Mouse (Mus musculus) liver, embryonic 15.5 days (tissue): ENCODE measurements around the gene Slc25a41. TPM values are rescaled to one million over a fixed set of nuclear protein-coding genes. Genes with fewer than 3 reads are reported as not detected.

ENCODE experiments used
- ATAC-seq: fragments of 200-750 bp; cut with Nextera tagmentation; 2 replicates; pipeline ENCODE4 v1.8.0; 2017; ENCODE audit warnings: moderate number of reproducible peaks, mild to moderate bottlenecking, moderate library complexity; ENCODE audit not compliant: insufficient read depth
- H3K27ac ChIP-seq: fragments of 300-500 bp; sonication (generic); replicated peaks from 2 replicates; pipeline ENCODE4 v1.5.1; 2015; ENCODE audit warnings: mild to moderate bottlenecking, inconsistent platforms
- H3K27me3 ChIP-seq: fragments of 300-500 bp; sonication (generic); 2 replicates; pipeline ENCODE4 v1.6.1; 2015; ENCODE audit warnings: mild to moderate bottlenecking, inconsistent platforms
- H3K36me3 ChIP-seq: fragments of 300-500 bp; sonication (generic); replicated peaks from 2 replicates; pipeline ENCODE4 v1.6.1; 2015; ENCODE audit warnings: moderate library complexity, mild to moderate bottlenecking, inconsistent platforms
- H3K4me1 ChIP-seq: fragments of 300-500 bp; sonication (generic); replicated peaks from 2 replicates; pipeline ENCODE4 v1.6.1; 2015; ENCODE audit warnings: inconsistent platforms
- H3K4me2 ChIP-seq: fragments of 300-500 bp; sonication (generic); 2 replicates; pipeline ENCODE4 v1.6.1; 2015; ENCODE audit warnings: moderate library complexity, mild to moderate bottlenecking, inconsistent platforms
- H3K4me3 ChIP-seq: fragments of 300-500 bp; sonication (generic); replicated peaks from 2 replicates; pipeline ENCODE4 v1.5.1; 2015; ENCODE audit warnings: mild to moderate bottlenecking, inconsistent platforms
- H3K9ac ChIP-seq: fragments of 300-500 bp; sonication (generic); 2 replicates; pipeline ENCODE4 v1.6.1; 2015; ENCODE audit warnings: moderate library complexity, mild to moderate bottlenecking, inconsistent platforms
- H3K9me3 ChIP-seq: fragments of 300-500 bp; sonication (generic); replicated peaks from 2 replicates; pipeline ENCODE4 v1.6.1; 2016; ENCODE audit warnings: inconsistent platforms
- WGBS: fragments of 180-500 bp; shearing (Covaris S2); methylation state at CpG from one replicate; pipeline ENCODE4 v1.1.7; 2015; ENCODE audit warnings: mixed read lengths; ENCODE audit not compliant: insufficient replicate concordance; 5-methylcytosine and 5-hydroxymethylcytosine counted together
- polyA plus RNA-seq: library from polyadenylated mRNA; unstranded; fragments of >200 nt; fragmentation: Nextera tagmentation; extraction: Ambion mirVana; gene quantifications from 2 replicates; pipeline ENCODE4 v1.2.1, GENCODE M21; 2015

Gene Slc25a41
- polyA plus RNA-seq: not detected in 2 replicates

DNA sequence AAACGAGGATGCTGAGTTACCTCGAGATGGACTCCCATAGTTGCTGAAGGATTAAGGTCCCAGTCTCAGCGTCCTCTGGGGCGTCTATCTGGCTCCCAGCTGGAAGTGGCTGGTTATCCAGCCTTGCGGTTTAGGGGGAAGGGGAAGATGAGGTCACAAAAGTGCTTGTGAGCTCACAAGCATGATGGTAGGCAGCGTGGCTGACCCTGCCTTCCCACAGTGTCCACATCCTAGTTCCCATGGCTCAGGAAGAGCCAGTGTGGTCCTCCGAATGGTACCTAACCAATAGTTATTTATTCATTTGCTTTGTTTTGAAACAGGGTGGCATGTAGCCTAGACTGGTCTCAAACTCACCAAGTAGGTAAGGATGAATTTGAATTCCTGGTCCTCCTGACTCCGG is at the start of gene Slc25a41:
Slc25a41 (minus strand) TSS at position 101 of the 400 bp plus-strand sequence.
- no peaks in the 10 kb centered on the region for H3K4me1 ChIP-seq
- H3K9me3 ChIP-seq: no peaks in the 10 kb centered on the region
- H3K27me3 ChIP-seq: peaks cover 24% of the 10 kb centered on the region
- WGBS: 59% methylated on average over 8 of the region's 8 CpGs
- no peak within 1 kb of the TSS for H3K27ac ChIP-seq
- H3K9ac ChIP-seq: no peak within 1 kb of the TSS
- ATAC-seq: no peak
- H3K4me2 ChIP-seq: no peak within 1 kb of the TSS
- H3K4me3 ChIP-seq: no peak within 1 kb of the TSS
- 0 out of 2 replicates have a peak, but pooled peaks cover 3% of the 10 kb centered on the region for H3K36me3 ChIP-seq

DNA sequence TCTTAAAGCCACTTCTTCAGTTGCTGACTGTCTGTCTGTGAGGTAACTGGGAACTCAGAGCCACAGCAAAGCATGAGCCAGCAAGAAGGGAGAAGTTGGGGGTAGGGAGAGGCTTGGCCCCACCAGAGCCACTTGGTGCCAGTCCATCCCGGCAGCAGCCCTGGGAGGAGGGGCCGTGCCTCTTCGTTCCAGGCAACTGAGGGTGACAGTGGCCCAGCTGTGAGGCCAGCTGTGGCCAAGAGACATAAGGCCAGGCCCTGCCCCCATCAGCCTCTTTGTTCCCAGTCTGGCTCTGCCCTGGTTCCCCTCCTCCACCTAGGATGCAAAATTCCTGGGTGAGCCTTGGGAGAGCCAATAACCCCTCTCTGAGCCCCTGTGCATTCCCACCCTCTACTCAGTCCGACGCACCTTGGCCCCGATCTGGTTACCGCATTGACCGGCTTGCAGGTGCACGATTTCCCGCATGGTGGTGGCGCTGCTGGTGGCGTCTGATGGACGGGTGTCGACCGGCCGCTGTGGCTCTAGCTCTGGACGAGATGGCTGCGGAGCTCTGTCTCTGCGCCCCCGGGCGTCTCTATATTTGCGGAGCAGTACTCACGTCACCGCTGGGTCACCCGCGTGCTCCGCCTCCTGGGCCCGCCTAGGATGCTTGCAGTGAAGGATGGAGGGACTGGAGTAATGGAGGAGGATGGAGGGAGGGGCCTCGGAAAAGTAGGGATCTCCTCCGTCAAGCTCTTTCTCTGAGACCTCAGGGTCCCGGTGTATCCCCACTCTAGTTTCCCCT is 45.8 kb upstream of the Slc25a41 start, which contains the start of gene Tubb4a:
Tubb4a (minus strand) TSS at position 734 of the 784 bp plus-strand sequence.
- Histone ChIP-seq H3K4me1 (peaks cover 5% of the 10 kb centered on the region; the same call in 1 of the 2 replicates), H3K9me3 (no peaks in the 10 kb centered on the region), H3K4me3 (0 out of 2 replicates have a peak within 1 kb of the TSS, but pooled peaks have one; percentile 7), H3K27me3 (peaks cover 30% of the 10 kb centered on the region), H3K27ac (no peak within 1 kb of the TSS), H3K4me2 (peak within 1 kb of the TSS; percentile 30; the same call in 1 of the 2 replicates), H3K9ac (no peak within 1 kb of the TSS), H3K36me3 (no peaks in the 10 kb centered on the region)
- ATAC-seq: no peak
- 5% methylated on average over 31 of the region's 31 CpGs for WGBS

DNA sequence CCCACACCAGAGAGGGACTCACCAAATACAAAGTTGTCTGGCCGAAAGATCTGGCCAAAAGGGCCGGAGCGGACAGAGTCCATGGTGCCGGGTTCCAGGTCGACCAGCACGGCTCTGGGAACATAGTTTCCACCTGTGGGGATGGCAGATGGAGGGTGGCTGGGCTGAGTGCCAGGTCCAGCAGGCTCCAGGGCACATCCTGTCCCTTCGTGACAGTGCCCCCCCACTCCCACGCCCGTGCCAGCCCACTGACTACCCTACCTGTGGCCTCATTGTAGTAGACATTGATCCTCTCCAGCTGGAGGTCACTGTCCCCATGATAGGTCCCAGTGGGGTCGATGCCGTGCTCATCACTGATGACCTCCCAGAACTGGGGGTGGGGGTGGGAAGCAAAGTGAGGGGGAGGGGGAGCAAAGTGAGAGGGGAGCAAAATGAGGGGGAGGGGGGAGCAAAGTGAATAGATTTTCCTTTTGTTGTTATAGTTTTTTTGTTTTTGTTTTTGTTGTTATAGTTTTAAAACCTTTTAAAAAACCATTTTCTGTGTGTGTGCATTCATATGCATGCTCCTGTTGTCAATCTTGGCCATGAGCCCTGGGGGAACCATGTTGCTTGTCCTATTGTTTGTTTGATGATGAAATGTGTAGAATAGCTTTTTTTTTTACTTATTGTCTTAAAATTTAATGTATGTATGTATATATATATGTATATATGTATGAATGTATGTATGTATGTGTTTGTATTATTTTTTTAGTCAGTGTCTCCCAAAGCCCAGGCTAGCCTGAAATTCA is 44.7 kb upstream of the Slc25a41 start:
- no peaks in the 10 kb centered on the region for H3K9me3 ChIP-seq
- no peaks in the 10 kb centered on the region for H3K36me3 ChIP-seq
- H3K4me1 ChIP-seq: peaks cover 5% of the 10 kb centered on the region; the same call in 1 of the 2 replicates
- H3K27ac ChIP-seq: no peak overlapping the region
- peaks cover 30% of the 10 kb centered on the region for H3K27me3 ChIP-seq
- WGBS: 67% methylated on average over 11 of the region's 11 CpGs
- no peak for ATAC-seq
- no peak overlapping the region for H3K4me2 ChIP-seq
- no peak overlapping the region for H3K4me3 ChIP-seq
- H3K9ac ChIP-seq: no peak overlapping the region

DNA sequence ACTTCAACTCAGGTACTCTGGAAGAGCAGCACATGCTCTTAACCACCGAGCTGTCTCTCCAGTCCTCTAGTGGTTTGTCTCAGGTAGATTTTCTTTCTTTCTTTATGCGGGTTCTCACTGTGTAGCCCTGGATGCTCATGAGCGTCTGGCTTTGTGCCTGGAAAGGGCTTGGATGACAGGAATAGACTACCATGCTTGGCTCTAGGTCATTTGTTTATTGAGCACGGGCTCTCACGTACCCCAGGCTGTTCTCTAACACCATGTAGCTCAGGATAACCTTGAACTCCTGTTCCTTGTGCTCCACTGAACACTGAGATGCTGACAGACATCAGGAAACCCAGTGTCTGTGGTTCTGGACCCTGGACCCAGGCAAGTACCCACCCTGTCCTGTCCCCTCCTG is 41.0 kb upstream of the Slc25a41 start:
- no peak for ATAC-seq

DNA sequence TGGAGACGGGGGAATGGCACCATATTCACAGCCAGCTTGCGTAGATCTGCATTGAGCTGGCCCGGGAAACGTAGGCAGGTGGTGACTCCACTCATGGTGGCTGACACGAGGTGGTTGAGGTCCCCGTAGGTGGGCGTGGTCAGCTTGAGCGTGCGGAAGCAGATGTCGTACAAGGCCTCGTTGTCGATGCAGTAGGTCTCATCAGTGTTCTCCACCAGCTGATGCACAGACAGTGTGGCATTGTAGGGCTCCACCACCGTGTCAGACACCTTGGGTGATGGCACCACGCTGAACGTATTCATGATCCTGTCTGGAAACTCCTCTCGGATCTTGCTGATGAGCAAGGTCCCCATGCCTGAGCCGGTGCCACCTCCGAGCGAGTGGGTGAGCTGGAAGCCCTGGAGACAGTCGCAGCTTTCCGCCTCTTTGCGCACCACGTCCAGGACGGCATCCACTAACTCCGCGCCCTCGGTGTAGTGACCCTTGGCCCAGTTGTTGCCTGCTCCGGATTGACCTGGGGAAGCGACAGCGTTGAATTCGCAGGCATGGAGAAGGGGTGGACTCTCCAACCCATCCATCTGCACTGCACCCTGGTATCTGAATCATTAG is 39.9 kb upstream of the Slc25a41 start:
- H3K27me3 ChIP-seq: peaks cover 4% of the 10 kb centered on the region; the same call in 1 of the 2 replicates
- no peak overlapping the region for H3K4me3 ChIP-seq
- no peak overlapping the region for H3K27ac ChIP-seq
- 81% methylated on average over 31 of the region's 31 CpGs for WGBS
- no peak overlapping the region for H3K4me2 ChIP-seq
- no peak for ATAC-seq
- peaks cover 2% of the 10 kb centered on the region; the same call in 1 of the 2 replicates for H3K4me1 ChIP-seq
- H3K9me3 ChIP-seq: no peaks in the 10 kb centered on the region
- H3K9ac ChIP-seq: no peak overlapping the region
- H3K36me3 ChIP-seq: no peaks in the 10 kb centered on the region

More for the DNA sequence above, 41.0 kb upstream of the Slc25a41 start:
- Histone ChIP-seq H3K9me3 (no peaks in the 10 kb centered on the region), H3K27ac (no peak overlapping the region), H3K36me3 (no peaks in the 10 kb centered on the region), H3K4me2 (no peak overlapping the region), H3K4me3 (no peak overlapping the region), H3K9ac (no peak overlapping the region), H3K27me3 (peaks cover 13% of the 10 kb centered on the region), H3K4me1 (peaks cover 7% of the 10 kb centered on the region; the same call in 1 of the 2 replicates)
- 61% methylated on average over 5 of the region's 5 CpGs for WGBS

DNA sequence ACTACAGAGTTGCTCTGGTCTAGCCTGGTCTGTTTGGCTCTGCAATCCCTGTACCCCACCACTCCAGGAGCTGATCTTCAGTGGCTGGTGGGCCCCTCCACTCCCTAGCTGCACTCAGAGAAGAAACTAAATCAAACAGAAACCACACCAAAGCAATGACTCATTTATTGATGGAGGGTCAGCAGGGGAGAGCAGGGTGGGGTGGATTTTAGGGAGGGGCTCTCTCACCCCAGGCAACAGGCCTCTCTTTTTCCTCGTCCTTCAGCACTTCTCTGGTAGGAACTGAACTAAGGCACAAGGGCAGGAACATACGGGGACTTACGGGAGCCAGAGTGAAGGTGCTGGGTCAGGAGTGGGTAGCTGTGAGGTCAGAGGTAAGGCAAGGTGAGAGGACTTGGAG is 38.5 kb upstream of the Slc25a41 start:
- H3K9ac ChIP-seq: no peak overlapping the region
- no peak overlapping the region for H3K4me3 ChIP-seq
- peaks cover 2% of the 10 kb centered on the region; the same call in 1 of the 2 replicates for H3K4me1 ChIP-seq
- no peaks in the 10 kb centered on the region; the same call in 1 of the 2 replicates for H3K27me3 ChIP-seq
- no peak overlapping the region for H3K4me2 ChIP-seq
- no peaks in the 10 kb centered on the region for H3K36me3 ChIP-seq
- ATAC-seq: no peak
- WGBS: 56% methylated on average over 3 of the region's 3 CpGs
- no peaks in the 10 kb centered on the region for H3K9me3 ChIP-seq
- no peak overlapping the region for H3K27ac ChIP-seq

DNA sequence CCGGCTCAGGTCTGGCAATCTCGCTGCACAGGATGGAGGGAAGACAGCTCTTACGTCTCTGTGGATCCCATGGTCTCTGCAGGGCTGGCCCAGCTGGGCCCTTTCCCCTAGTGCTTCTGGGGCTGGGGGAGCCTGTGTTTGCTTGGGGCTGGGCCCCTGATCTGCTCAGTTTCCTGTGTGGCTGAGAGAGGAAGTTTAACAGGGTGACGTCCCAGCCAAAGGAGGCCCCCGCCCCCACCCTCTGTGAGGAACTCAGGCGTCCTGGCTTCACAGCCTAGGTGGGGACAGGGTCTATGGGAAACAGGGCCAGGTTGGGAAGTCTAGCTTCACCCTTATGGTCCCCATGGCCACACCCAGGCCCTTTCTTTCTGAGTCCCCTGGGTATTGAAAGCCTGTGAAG is 36.9 kb upstream of the Slc25a41 start, which contains the start of gene Dennd1c:
Dennd1c (minus strand) TSS at position 179 of the 400 bp plus-strand sequence.
- Histone ChIP-seq H3K4me2 (peak within 1 kb of the TSS; percentile 43), H3K9ac (no peak within 1 kb of the TSS), H3K9me3 (no peaks in the 10 kb centered on the region), H3K27ac (no peak within 1 kb of the TSS), H3K4me3 (peak within 1 kb of the TSS; percentile 21; the same call in 1 of the 2 replicates), H3K4me1 (peaks cover 2% of the 10 kb centered on the region; the same call in 1 of the 2 replicates), H3K27me3 (peaks cover 5% of the 10 kb centered on the region; the same call in 1 of the 2 replicates), H3K36me3 (no peaks in the 10 kb centered on the region)
- ATAC-seq: peak; percentile 31
- 10% methylated on average over 6 of the region's 6 CpGs for WGBS

DNA sequence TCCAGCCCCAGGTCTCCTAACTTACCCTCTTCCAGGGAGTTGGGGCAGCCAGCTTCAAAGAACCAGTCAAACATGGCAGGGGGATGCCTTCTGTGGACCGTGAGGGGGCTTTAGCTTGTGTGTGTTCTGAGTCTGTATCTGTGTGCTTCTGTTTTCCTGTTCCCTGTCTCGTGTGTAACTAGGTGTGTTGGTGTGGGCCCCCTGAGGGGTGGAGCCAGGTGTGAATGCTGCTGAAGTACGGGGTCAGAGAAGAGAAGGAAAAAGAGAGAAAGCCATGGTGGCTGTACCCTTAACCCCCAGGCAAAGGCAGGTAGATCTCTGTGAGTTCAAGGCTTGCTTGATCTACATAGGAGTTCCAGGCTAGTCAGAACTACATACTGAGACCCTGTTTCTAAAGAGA is 35.5 kb upstream of the Slc25a41 start:
- Histone ChIP-seq H3K36me3 (no peaks in the 10 kb centered on the region), H3K27ac (no peak overlapping the region), H3K9ac (no peak overlapping the region), H3K27me3 (0 out of 2 replicates have a peak, but pooled peaks cover 5% of the 10 kb centered on the region), H3K9me3 (no peaks in the 10 kb centered on the region), H3K4me2 (no peak overlapping the region), H3K4me1 (peaks cover 2% of the 10 kb centered on the region; the same call in 1 of the 2 replicates), H3K4me3 (no peak overlapping the region)
- no peak for ATAC-seq
- WGBS: 42% methylated on average over 3 of the region's 3 CpGs

DNA sequence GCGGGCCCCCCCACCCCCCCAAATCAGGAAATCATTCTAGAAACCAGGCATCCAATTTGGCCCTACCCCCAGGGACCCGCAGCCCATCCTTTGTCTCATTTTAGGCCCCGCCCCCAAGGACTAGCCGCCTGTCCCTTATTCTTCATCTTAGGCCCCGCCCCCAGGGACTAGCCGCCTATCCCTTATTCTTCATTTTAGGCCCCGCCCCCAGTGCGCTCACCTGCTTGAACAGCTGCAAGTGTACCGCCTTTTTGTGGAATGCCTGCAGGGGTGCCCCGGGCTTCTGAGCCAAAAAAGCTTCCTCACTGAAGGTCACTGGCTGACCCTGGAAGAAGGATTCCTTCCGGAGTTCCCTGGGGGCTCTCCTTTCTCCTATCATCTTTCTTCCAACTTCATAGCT is 29.2 kb upstream of the Slc25a41 start:
- ATAC-seq: no peak
- no peak overlapping the region for H3K4me3 ChIP-seq
- no peak overlapping the region for H3K4me2 ChIP-seq
- no peaks in the 10 kb centered on the region for H3K9me3 ChIP-seq
- H3K27me3 ChIP-seq: peaks cover 9% of the 10 kb centered on the region; the same call in 1 of the 2 replicates
- 18% methylated on average over 11 of the region's 11 CpGs for WGBS
- no peak overlapping the region for H3K27ac ChIP-seq
- H3K36me3 ChIP-seq: no peaks in the 10 kb centered on the region
- H3K4me1 ChIP-seq: peaks cover 11% of the 10 kb centered on the region
- no peak overlapping the region for H3K9ac ChIP-seq

DNA sequence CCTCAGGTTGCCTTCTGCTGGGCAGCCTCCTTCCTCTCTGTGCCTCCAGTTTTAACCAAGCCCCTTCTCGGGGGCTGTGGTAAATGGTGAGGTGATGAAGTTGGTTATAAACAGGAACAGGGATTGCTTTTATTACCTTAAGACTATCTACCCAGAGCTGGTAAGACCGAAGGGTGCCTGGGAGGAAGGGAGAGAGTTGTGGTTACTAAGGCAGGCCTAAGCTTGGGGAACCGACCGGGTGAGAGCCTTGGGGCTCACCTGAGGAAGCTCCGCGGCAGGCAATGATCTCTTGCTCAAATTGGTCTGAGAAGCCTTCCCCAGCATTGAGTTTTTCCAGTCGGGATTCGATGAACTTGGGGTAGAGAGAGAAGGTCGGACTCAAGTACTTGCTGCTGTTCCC is 28.8 kb upstream of the Slc25a41 start:
- Histone ChIP-seq H3K9ac (no peak overlapping the region), H3K4me1 (peaks cover 11% of the 10 kb centered on the region), H3K27me3 (peaks cover 12% of the 10 kb centered on the region), H3K4me3 (no peak overlapping the region), H3K36me3 (no peaks in the 10 kb centered on the region), H3K4me2 (no peak overlapping the region), H3K27ac (no peak overlapping the region), H3K9me3 (no peaks in the 10 kb centered on the region)
- WGBS: 27% methylated on average over 9 of the region's 9 CpGs
- ATAC-seq: no peak
